Mouse (Mus musculus) kidney, adult 2 months (tissue): Measurements from ENCODE around the gene Olfr71.

Experiments used
- CTCF ChIP-seq: fragments of 200-500 bp; conservative IDR thresholded peaks from 2 replicates; pipeline ENCODE4 v1.5.1; 2011; ENCODE audit warnings: low read depth, mild to moderate bottlenecking, control low read depth, low read length, moderate library complexity, mixed read lengths; ENCODE audit not compliant: insufficient read depth, insufficient read length
- POLR2A ChIP-seq: fragments of 200-500 bp; IDR thresholded peaks from one replicate; pipeline ENCODE4 v1.6.1; 2011; ENCODE audit warnings: low read depth, low read length, control low read depth

DNA sequence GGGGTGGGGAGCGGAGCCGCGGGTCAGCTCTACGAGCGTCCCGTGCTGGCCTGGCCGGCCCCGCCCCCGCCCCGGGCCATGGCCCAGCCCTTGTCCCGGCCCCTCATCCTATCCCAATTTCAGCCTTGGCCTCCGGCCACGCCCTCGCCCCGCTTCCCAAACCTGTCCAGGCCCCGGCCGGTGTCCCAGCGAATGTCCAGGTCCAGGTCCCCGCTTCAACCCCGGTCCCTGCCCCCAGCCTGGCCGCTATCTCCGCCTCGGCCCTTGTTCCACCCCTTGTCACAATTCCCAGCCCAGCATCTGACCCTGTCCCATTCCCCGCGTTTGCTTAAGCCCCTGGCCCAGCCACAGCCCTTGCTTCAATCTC, 40.6 kb downstream of the Olfr71 start:
- TF ChIP-seq CTCF (no peak), POLR2A (no peak)
